Mouse (Mus musculus) spleen, postnatal 36 days (tissue): ENCODE data around the gene Ccdc148.

Experiments
- DNase-seq, 2 experiments: peaks; one replicate each; pipeline ENCODE4 v3.0.0; 2022; ENCODE audit warnings: low spot score in 2 of 2, mixed read lengths in 1 of 2

The Ccdc148 gene

GRCm38 (mm10) chr2:58925551-58925950 lies 234.9 kb downstream of the Ccdc148 start:
- DNase-seq = no peak

- no peak for DNase-seq
These were observed 242.1 kb downstream of the Ccdc148 start for GRCm38 (mm10) chr2:58918351-58918750.

- no peak for DNase-seq
These were observed 248.1 kb downstream of the Ccdc148 start for GRCm38 (mm10) chr2:58912339-58912738.

- peak; percentile 4 to 9 for DNase-seq
These were observed 253.5 kb downstream of the Ccdc148 start for GRCm38 (mm10) chr2:58906814-58907516.

GRCm38 (mm10) chr2:58905057-58905456 lies 255.4 kb downstream of the Ccdc148 start:
- DNase-seq = no peak

GRCm38 (mm10) chr2:58879876-58880275 lies 280.6 kb downstream of the Ccdc148 start:
- DNase-seq = no peak

- DNase-seq = no peak
These were observed 301.3 kb downstream of the Ccdc148 start, which contains the start of gene Gm11099 for GRCm38 (mm10) chr2:58859134-58859533. Gene Gm11099 (plus strand): TSS chr2:58859434.

GRCm38 (mm10) chr2:58844499-58844898 lies 316.0 kb downstream of the Ccdc148 start:
- peak; percentile 2 to 17 for DNase-seq

- DNase-seq = no peak
These were observed 318.0 kb downstream of the Ccdc148 start for GRCm38 (mm10) chr2:58842443-58842842.

GRCm38 (mm10) chr2:58841021-58841420 lies 319.5 kb downstream of the Ccdc148 start:
- no peak for DNase-seq

- no peak for DNase-seq
These were observed 328.1 kb downstream of the Ccdc148 start for GRCm38 (mm10) chr2:58832253-58832980.

GRCm38 (mm10) chr2:58829981-58830742 lies 330.3 kb downstream of the Ccdc148 start:
- no peak for DNase-seq

GRCm38 (mm10) chr2:58828910-58829600 lies 331.4 kb downstream of the Ccdc148 start:
- no peak for DNase-seq

- DNase-seq = no peak
These were observed 347.5 kb downstream of the Ccdc148 start for GRCm38 (mm10) chr2:58812941-58813340.

GRCm38 (mm10) chr2:58799623-58800022 lies 360.9 kb downstream of the Ccdc148 start:
- no peak for DNase-seq

GRCm38 (mm10) chr2:58799126-58799525 lies 361.4 kb downstream of the Ccdc148 start:
- DNase-seq = no peak

GRCm38 (mm10) chr2:58797506-58797905 lies 363.0 kb downstream of the Ccdc148 start:
- no peak for DNase-seq

GRCm38 (mm10) chr2:58795432-58795831 lies 365.1 kb downstream of the Ccdc148 start:
- DNase-seq = no peak

GRCm38 (mm10) chr2:58794489-58794888 lies 366.0 kb downstream of the Ccdc148 start:
- DNase-seq = no peak

GRCm38 (mm10) chr2:58790361-58790760 lies 370.1 kb downstream of the Ccdc148 start:
- no peak for DNase-seq

- no peak for DNase-seq
These were observed 370.5 kb downstream of the Ccdc148 start for GRCm38 (mm10) chr2:58789934-58790333.

GRCm38 (mm10) chr2:58787360-58787759 lies 373.1 kb downstream of the Ccdc148 start:
- no peak for DNase-seq
